Mouse (Mus musculus) brain, embryonic 14.5 days (tissue): Measurements from ENCODE around the gene Pla2g2c.

Experiments
- CTCF ChIP-seq: fragments of 200-500 bp; IDR thresholded peaks from 2 replicates; pipeline ENCODE4 v1.5.1; 2012; ENCODE audit warnings: inconsistent platforms, mild to moderate bottlenecking, moderate library complexity, borderline replicate concordance; ENCODE audit not compliant: insufficient read depth, insufficient read length; ENCODE audit errors: extremely low read depth
- POLR2A ChIP-seq: fragments of 200-500 bp; IDR thresholded peaks from 2 replicates; pipeline ENCODE4 v1.6.1; 2012; ENCODE audit warnings: mild to moderate bottlenecking, inconsistent platforms, borderline replicate concordance; ENCODE audit not compliant: poor library complexity, insufficient read depth, insufficient read length, severe bottlenecking; ENCODE audit errors: extremely low read depth

GRCm38 (mm10) chr4:138682760-138683159 lies 41.8 kb upstream of the Pla2g2c start:
- TF ChIP-seq POLR2A (no peak), CTCF (no peak)
